Mouse (Mus musculus): ENCODE measurements around the gene Arhgap6. TPM values are rescaled to one million over a fixed set of nuclear protein-coding genes. Genes with fewer than 3 reads are reported as not detected.
A peak's percentile ranks its signal among the peaks of the same experiment; 100 is the strongest.
"Not testable (repeated sequence)": the region's sequence is repeated elsewhere in the genome, so short reads cannot be mapped to it uniquely, and the experiment has no call there.

Gene Arhgap6
- total RNA-seq, 2 experiments from 2014 or later: 2.6 to 2.8 TPM

DNA sequence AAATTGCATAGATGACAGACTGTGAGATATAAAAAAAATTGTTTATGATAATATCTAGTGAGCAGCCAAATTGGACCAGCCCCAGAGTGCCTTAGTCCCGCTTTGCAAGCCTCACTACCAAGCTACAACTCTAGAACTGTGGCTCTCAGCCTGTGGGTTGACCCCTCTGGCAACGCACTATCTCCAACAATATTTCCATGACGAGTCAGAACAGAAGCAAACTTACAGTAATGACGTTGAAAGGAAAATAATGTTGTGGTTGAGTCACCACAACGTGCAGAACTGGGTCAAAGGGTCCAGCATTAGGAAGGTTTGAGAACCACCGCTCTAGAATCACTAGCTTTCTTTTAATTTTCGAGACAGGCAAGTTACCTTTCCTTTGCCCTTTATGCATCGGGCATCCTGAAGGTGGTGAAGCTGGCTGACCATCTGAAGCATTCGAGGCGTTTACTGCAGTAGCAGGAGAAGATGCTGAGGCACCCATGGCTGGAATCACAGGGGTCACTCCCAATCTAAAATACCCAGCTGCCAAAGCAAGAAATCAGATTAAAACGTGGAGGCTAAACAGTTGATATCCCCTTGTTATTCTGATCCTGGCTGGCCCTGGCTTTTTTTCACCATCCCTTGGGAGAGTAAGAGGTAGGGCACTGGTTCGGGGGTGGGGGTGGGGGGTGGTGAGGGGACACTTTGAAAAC is 524.3 kb downstream of the Arhgap6 start:
- no peak for DNase-seq

DNA sequence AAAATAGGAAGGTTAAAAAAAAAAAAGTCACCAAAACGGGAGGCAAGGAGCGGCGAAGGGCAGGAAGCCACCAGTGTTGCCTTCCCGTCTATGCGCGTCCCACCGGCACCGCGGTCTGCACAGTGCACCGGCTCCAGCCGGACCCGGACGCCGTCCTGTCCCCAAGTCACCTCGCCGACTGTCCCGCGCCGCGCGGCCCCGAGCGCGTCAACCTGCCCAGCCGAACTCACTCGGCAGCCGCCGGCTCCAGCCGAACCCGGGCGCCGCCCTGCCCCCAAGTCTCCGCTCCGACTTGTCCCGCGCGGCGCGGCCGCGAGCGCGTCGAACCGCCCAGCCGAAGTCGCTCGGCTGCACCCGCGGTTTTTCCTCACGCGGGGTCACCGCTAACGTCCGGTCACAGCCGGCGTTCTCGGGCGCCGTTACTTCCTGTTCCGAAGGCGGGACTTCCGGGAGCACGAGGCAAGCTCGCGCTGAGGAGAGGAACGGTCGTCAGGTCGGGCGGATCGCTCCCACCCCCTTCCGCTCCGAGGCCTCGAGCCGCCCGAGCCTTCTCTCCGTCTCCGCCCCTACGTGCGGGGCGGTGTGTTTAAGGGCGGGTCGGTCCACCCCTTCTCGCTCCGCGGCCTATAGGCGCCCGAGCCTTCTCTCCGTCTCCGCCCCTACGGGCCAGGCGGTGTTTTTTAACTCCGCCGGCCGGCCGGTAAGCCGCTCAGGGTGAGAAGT is 525.2 kb downstream of the Arhgap6 start, which contains the start of gene Hccs:
Gene Hccs, minus strand, starts transcription at position 428 of the 723 bp plus-strand sequence.
- peak; percentile 90 for DNase-seq

DNA sequence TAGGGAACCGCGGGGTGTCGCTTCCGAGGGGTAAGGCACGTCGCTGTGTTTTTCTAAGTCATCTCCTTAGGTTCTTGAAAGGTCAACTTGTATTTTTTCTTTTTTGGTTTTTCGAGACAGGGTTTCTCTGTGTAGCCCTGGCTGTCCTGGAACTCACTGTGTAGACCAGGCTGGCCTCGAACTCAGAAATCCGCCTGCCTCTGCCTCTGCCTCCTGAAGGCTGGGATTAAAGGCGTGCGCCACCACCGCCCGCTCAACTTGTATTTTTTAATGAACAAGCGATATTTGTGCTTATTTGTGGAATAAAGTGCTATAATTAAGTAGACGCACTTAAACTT is 525.7 kb downstream of the Arhgap6 start:
- not testable (repeated sequence) for DNase-seq

DNA sequence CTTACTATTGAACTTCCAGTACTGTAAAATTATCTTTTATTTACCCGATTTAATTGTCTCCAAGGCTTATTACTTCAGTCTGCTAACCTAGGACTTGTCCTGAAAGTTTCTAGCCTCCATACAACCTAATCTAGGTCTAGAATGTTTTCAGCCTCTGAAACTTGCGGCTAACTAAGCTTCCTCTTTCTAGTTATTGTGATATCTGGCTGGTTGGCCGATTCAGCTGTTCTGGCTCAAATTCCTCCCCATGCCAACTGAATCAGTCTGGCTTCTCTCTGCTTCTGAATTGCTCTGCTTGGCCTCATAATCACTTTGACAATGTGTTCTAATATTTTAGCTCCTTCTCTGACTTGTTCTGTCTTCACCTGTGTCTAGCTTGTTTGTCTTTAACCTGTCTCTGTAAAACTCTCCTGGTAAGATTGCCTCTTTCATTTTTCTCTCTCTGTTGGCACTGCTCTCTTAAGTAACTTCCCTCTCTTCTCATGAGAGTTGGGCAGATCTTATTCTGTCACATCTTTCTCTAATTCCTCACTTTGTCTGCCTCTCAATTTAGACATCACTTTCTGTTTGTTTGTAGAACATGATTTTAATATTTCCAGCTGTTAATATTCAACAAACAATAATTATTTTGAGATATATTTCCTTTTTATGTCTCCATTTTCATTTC is 531.2 kb downstream of the Arhgap6 start:
- no peak for DNase-seq

DNA sequence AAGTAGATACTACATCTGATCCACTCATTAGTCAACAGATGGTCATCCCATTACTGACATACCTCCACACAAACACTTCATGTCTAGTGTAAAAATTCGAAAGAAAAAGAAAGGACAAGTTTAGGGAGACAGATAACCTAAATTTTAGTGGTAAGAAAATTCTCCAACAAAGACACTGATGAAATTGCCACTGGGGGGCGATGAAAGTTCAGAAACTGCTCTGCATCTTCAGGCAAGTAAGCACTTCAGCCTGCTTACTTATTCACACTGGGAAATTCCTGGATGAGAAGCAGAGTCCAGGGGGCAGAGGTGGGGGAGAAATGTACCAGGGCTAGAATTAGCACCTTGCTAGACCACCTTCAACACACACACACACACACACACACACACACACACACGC is 537.4 kb downstream of the Arhgap6 start:
- DNase-seq: peak; percentile 56

DNA sequence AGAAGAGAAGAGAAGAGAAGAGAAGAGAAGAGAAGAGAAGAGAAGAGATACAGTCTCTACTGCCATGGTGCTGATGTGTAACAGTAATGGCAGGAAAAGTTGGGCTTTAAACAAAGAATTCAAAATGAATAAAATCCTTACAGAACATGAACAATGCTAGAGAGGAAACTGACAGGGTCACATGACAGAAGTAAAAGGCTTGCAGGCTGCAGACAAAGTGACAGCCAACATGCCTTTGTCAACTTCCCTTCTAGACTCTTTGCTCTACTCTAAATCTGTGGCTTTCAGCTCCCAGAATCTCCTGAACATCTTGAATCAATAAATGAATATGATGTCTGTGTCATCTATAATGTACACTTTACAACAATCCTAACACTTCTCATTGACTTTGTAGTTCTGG is 542.7 kb downstream of the Arhgap6 start:
- DNase-seq: no peak

DNA sequence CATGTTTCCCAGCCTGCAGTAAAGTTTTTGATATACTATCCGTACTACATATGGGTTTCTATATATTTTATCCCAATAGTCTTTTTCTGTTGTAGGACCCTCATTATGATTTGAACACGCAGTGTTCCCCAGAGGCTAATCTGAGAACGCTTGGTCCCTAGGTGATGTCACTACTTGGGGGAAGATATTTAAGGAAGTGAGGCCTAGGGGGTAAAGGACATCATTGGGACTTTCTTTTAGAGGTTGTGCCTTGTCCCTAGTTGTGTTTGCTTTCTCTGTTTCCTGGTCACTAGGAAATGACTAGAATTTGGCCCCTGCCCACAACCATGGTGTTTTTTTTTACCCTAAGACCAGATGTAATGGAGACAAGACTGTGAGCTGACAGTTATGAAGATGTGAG is 543.3 kb downstream of the Arhgap6 start:
- no peak for DNase-seq

Other genes with a start within 250 kb of the Arhgap6 start
- 1 to 10 TPM; 1.5 to 2.3 TPM for gene Frmpd4, start 217.9 kb upstream of the Arhgap6 start, total RNA-seq (2021)
- 10 to 100 TPM; 42.4 to 48.3 TPM for gene Msl3, start 121.2 kb upstream of the Arhgap6 start, total RNA-seq (2021)